Mouse (Mus musculus): Measurements from ENCODE around the gene Gdf11.

DNA sequence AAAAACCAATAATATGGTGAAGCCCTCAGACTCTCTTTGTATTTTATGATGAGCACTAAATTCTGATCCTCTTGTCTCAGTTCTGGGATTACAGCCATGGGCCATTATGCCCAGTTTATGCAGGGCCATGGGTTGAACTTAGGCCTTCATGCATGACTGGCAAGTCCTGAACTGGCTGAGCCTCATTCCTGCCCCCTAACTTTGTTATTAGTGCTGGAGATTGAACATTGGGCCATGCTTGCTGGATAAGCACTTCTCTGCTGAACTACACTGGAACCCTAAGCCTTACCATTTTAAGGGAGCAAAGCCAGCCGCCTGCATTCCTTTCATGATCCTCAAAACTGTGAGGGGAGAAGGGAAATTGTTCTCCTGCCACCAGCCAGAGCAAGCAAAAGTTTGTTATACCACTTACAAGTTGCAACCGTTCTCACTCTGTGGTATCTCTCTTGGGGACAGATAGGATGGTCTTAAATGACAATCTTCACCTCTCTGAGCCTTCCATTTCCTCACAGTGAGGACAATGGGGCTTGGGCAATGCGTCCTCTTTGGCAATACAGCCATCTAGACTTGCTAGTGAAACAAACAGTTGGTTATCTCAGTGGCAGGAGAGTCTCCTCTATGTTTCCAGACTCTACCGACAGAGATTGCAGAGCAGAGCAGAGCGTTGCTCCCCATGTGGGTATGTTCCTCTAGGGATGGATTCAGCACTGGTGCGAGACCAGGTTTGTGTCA, 8.4 kb upstream of the Gdf11 start:
- TF ChIP-seq POLR2A (IDR thresholded peaks at IDR 0.05; ENCODE audit: insufficient read depth, low read length): no peak
- TF ChIP-seq CTCF (IDR thresholded peaks at IDR 0.05; ENCODE audit: low read depth, low read length): no peak

Measured in ES-Bruce4 (cell line).